Mouse (Mus musculus) thymus, postnatal 25 days (tissue): ENCODE measurements around the gene Elmo1.
A peak's percentile ranks its signal among the peaks of the same experiment; 100 is the strongest.

Source experiments
- DNase-seq: peaks from one replicate; pipeline ENCODE4 v3.0.0; 2022

Elmo1 gene

DNA sequence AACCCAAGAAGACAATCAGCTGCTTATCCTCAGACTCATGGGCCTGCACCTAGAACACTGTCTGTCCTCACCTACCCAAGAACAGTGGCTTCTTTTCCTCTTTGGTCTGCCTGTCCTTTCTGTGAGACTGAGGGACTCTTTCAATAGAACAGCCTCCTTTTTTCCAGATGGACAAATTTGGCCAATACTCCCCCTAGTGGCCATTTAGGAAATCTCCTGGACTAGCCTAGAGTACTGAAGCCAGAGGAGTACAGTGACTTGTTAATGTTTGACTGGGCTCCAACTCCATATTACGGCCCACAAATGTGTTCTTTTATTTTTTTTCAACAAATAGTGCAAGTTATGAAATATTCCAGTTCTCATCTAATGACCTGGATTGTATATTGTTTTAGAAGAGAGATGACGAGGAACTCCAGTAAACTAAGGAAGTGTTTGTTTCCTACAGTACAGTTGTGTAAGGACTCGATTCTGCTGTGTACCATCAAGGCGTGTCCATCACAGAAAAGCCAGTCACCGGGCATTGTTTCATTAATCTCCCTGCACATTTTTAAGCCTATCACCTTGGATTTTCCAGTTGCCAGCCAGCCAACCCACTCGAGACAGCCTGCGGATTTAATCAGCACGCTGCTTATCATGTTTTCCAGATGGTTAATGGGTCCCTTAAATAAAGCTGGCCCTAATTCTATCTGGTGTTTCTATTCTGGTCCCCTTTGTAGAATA lies 399.5 kb downstream of the Elmo1 start:
- DNase-seq: peak; percentile 9

DNA sequence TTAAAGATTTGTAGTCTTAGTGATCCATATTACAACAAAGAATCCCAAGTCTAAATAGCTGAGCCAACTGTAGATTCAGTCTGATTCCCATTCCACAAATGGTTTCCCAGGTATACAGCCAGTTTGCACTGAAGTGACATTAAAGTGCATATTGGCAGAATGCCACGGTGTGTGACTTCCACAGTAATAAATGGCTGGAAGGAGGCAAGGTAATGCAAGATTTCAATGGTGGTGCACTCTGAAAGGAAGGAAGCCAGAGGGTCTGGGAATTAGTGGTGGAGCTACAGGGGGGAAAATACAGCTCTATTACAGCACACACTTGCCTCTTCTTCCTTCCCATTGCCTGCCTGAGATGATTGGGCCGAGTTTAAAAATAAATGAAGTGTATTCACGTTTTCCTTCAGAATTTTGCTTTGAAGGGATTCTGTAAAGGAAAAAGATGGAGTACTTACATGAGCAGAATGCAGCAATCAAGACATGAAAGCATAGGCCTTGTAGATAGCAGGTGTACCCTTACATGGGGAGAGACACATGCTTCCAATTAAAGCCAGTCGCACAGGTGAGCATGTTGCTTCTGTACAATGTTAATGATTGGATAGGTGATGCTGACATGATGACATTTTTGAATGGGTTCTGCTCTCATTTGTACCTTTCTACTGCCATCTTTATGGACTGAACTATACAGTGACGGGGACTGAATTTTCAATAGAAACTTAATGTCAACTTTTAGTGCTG lies 400.6 kb downstream of the Elmo1 start:
- DNase-seq: no peak

GRCm38 (mm10) chr13:20491666-20492065 lies 401.3 kb downstream of the Elmo1 start:
- DNase-seq: no peak

DNA sequence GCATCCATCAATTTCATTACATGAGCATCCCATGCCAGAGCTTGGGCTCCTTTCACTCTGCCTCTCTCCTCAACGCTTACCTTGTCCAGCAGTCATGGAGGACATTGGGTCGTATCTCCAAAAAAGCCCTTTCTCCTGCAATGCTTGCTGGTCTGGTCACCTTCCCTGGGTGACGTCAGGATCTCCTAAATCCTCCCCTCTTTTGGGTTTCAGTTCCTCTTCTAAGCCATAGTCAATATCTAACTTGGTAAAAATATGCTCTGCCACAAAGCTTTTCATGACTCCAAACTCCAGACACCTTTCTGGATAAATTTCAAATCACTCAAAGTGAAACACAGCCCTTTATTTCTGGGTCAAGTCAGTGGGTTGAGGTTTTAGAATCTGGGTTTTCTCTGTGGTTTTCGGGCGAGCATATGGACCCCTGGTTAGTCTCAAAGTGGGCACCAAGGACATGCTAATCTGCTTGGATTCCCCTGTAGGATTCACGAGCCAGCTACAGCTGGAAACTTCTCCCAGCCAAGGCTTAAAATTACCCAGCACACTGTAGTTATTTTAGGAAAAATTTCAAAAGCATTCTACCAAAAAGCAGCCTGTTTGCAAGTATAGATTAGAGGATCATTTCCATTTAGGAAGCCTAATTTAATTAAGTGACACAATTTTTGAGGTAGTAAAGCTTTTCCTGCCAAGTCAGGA lies 403.8 kb downstream of the Elmo1 start:
- no peak for DNase-seq

DNA sequence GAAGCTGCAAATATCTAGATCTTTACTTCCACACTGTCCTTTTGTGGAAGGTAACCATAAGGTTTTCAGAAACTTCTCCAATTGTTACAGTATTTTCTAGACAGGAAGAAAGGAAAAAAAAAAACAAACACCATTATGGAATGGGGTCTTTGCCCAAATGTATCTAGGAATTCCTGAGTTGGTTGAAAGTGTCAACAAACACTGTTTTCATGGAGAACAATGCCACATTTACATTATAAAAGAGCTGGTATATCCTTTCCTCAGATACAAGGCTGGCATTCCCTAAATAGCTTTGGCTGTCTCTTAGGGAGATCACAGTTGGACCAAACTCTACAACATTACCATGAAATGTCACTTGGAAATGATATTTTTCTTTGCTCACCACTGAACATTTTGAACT lies 411.5 kb downstream of the Elmo1 start:
- no peak for DNase-seq

GRCm38 (mm10) chr13:20503371-20503770 lies 413.0 kb downstream of the Elmo1 start:
- DNase-seq: no peak

- DNase-seq: no peak
Measured at GRCm38 (mm10) chr13:20507381-20508129, 417.2 kb downstream of the Elmo1 start.

- DNase-seq: no peak
Measured at GRCm38 (mm10) chr13:20511026-20511425, 420.6 kb downstream of the Elmo1 start.

DNA sequence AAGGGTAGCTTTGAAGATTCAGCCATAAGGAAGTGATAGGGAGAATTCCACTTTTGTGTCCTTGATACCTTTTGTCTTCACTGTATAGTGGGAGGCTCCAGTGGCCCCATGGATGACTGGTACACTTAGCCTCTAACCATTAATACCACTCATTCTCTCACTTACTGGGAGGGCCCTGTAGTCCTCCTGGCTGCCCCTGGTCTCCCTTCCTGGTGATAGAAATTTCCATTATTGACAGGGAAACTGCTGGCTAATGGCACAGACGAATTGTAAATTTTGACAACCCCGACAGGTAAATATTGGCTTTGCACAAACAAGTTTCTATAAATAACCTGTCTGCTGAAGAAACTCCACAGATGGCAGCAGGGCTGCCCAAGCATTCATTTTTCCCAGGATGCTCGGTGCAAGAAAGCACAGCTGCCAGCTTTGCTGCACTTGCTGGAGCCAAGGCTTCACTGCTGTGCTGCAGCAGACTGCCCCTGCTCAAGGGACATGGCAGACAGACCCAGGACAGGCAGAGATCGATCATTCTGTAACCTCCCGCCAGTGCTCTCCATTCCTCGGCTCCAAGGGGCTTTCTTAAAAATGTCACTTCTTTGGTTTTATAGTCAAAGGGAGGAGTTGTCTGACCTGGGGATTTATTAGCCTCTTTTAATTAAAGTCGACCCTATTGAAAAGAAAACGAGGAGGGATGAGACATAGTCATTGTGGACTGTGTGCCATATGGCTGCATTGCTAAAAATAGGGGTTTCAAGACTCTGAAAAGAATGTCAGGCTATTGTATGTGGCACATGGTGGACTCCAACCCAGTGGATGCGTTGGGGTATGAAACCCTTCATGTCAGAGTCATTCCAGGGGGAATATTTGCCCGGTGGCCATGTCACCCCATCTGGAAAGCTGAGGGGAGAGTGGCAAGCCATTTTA lies 422.2 kb downstream of the Elmo1 start:
- no peak for DNase-seq

- no peak for DNase-seq
Measured at GRCm38 (mm10) chr13:20514721-20515120, 424.3 kb downstream of the Elmo1 start.

GRCm38 (mm10) chr13:20516096-20516495 lies 425.7 kb downstream of the Elmo1 start:
- DNase-seq: no peak

GRCm38 (mm10) chr13:20517702-20518101 lies 427.3 kb downstream of the Elmo1 start:
- no peak for DNase-seq

- no peak for DNase-seq
Measured at GRCm38 (mm10) chr13:20521492-20521891, 431.1 kb downstream of the Elmo1 start.

GRCm38 (mm10) chr13:20523671-20524070 lies 433.3 kb downstream of the Elmo1 start:
- DNase-seq: no peak

- no peak for DNase-seq
Measured at GRCm38 (mm10) chr13:20525844-20526243, 435.4 kb downstream of the Elmo1 start.

DNA sequence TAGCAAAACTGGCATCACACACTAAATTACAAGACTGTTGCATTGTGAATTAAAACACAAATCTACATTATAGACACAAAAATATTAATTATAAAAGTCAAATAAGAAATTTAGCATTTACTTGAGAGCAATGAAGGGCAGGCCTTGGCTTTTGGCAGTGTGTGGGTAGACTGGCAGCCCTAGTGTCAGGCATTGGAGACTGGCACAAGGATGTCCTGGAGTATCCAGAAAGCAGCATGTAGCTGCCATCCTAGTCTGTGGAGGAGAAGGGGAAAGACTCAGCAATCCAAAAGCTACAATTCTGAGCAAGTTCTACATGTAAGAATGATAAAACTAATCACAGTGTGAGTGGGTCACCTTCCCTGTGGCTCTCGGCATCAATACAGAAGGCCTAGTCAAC lies 446.7 kb downstream of the Elmo1 start:
- DNase-seq: no peak

GRCm38 (mm10) chr13:20537487-20537886 lies 447.1 kb downstream of the Elmo1 start:
- no peak for DNase-seq

DNA sequence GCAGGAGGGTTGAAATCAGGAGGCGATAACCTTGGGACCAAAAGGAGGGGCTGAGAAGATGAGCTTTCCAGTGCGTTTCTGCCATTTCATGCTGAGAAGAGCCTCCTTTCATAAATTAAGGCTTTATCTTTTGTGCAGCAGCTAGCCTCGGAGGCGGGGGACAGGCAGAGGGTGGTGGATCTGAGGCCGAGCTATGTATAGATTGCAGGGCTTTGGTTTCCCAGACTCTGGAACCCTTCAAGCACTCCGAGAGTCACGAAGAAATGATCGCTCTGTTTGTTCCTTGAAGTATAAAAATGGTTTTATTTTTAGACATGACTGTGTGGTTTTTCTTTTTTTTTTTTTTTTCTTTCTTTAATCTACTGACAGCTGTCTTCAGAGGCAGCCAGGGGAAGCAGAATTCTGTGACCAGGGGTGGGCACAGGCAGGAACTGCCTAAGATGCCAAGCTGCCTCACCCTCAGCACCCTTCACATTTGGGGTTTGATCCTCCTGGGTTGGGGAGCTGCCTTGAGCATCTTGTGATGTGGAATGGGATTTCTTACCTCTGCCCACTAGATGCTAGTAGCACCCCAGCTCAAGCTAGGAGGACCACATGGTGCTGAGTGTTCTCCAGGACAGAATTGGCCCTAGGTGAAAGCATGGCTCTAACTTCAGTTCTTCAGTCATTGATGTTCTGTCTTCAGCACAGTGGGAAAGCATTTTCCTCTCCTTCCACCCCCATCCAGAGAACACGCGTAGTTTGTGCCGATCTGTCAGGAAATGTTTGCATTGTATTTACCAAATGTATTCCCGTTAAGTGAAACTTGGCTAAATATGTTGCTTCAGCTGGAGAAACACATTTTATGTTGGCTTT lies 448.0 kb downstream of the Elmo1 start:
- DNase-seq: peak; percentile 27

DNA sequence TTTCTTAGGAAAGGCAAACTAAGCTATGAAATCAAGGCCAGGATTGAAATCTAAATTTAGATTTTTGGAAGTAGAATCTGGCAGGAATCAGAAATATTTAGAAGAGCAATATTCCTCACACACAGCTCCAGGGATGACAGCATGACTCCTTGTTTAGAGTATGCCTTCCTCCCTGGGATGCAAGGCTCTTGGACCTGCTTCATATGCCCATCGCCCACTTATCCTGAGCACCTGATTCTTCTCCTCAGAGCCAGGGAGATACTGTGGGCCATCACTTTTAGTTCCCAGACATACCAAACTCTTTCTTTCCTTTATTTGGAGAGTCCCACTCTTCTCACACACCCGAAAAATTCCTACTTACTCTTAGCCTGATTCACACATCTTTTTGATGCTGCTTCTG lies 449.2 kb downstream of the Elmo1 start:
- DNase-seq: no peak

GRCm38 (mm10) chr13:20546568-20547204 lies 456.3 kb downstream of the Elmo1 start:
- no peak for DNase-seq

GRCm38 (mm10) chr13:20549983-20550382 lies 459.6 kb downstream of the Elmo1 start:
- DNase-seq: no peak
